ENCODE assay signal across 9 mouse cellular contexts in genomic region chr4:34880921-34881650, GRCm38 (mm10). TPM values are rescaled to one million over a fixed set of nuclear protein-coding genes. Genes with fewer than 3 reads are reported as not detected.
A peak's percentile ranks its signal among the peaks of the same experiment; 100 is the strongest.
DNase-seq lines count a peak whose midpoint lies in the region; TF ChIP-seq lines count a peak whose summit lies in the region.
"Had no signal": no experiment of that assay in that cellular context is flagged by ENCODE, and none has a peak within 500 bp of the region (broad histone marks: within the 10 kb centered on the region; RNA-seq: fewer than 3 reads in every experiment).

No protein-coding gene starts in this region.

- peaks cover 2% of the 10 kb centered on the region for H3K4me1 ChIP-seq in ES-Bruce4 (ENCODE audit: control insufficient read depth, insufficient read depth, low read length)
- H3K4me1 ChIP-seq in hindbrain, embryonic 10.5 days (replicated peaks) = peaks cover 24% of the 10 kb centered on the region
- peaks cover 25% of the 10 kb centered on the region for H3K4me1 ChIP-seq in midbrain, embryonic 10.5 days

- peak overlapping the region; percentile 45; the same call in 1 of the 2 replicates for H3K9ac ChIP-seq in ES-Bruce4 (ENCODE audit: low read depth, poor library complexity, severe bottlenecking)

- H3K36me3 ChIP-seq in ES-Bruce4 (ENCODE audit: control insufficient read depth, insufficient read depth, low read length, poor library complexity, severe bottlenecking) = no peaks in the 10 kb centered on the region
- H3K36me3 ChIP-seq in hindbrain, embryonic 10.5 days = peaks cover 50% of the 10 kb centered on the region
- peaks cover 50% of the 10 kb centered on the region for H3K36me3 ChIP-seq in midbrain, embryonic 10.5 days

- H3K9me3 ChIP-seq in ES-Bruce4 (replicated peaks; ENCODE audit: control insufficient read depth, insufficient read depth, low read length, poor library complexity, severe bottlenecking) = no peaks in the 10 kb centered on the region
- H3K9me3 ChIP-seq in hindbrain, embryonic 10.5 days = peaks cover 12% of the 10 kb centered on the region
- peaks cover 25% of the 10 kb centered on the region for H3K9me3 ChIP-seq in midbrain, embryonic 10.5 days (replicated peaks)

- peak overlapping the region; percentile 32 for H3K4me3 ChIP-seq in ES-Bruce4 (ENCODE audit: low read depth, low read length)
- peak overlapping the region; percentile 89 for H3K4me3 ChIP-seq in hindbrain, embryonic 10.5 days
- H3K4me3 ChIP-seq in midbrain, embryonic 10.5 days = peak overlapping the region; percentile 90

- 92% methylated on average over 10 of the region's 10 CpGs for WGBS in hindbrain, embryonic 10.5 days
- WGBS in midbrain, embryonic 10.5 days = 93% methylated on average over 10 of the region's 10 CpGs

- no peak for TF ChIP-seq CTCF in ES-Bruce4 (IDR thresholded peaks at IDR 0.05; ENCODE audit: low read depth, low read length)

- peak; percentile 80 for DNase-seq in heart, adult 11 months
- DNase-seq in heart, adult 9 months (ENCODE audit: low spot score in 2 of 2) = no peak
- DNase-seq in hindbrain, embryonic 10.5 days (ENCODE audit: low spot score) = no peak
- no peak for DNase-seq in midbrain, embryonic 10.5 days (ENCODE audit: low spot score)
- no peak for DNase-seq in ovary, postnatal 14 days (ENCODE audit: low spot score)
- no peak for DNase-seq in urinary bladder, postnatal 4 days (ENCODE audit: low spot score in 2 of 2)
- no peak for DNase-seq in gastrocnemius, adult 18-20 months (ENCODE audit: low spot score)

- peak; percentile 61; the same call in 1 of the 2 replicates for TF ChIP-seq EP300 in ES-Bruce4 (IDR thresholded peaks at IDR 0.05; ENCODE audit: insufficient read depth, low read depth, low read length)

- no peak overlapping the region for H3K27ac ChIP-seq in ES-Bruce4 (ENCODE audit: insufficient read depth, low read length)
- H3K27ac ChIP-seq in hindbrain, embryonic 10.5 days = no peak overlapping the region
- no peak overlapping the region for H3K27ac ChIP-seq in midbrain, embryonic 10.5 days (replicated peaks)

- no peaks in the 10 kb centered on the region for H3K27me3 ChIP-seq in ES-Bruce4 (ENCODE audit: control insufficient read depth, insufficient read depth, low read length, poor library complexity, severe bottlenecking)
- H3K27me3 ChIP-seq in hindbrain, embryonic 10.5 days (ENCODE audit: insufficient read depth, poor library complexity, severe bottlenecking) = no peaks in the 10 kb centered on the region
- no peaks in the 10 kb centered on the region for H3K27me3 ChIP-seq in midbrain, embryonic 10.5 days (ENCODE audit: low read depth, poor library complexity, severe bottlenecking)

- TF ChIP-seq POLR2A in ES-Bruce4 (IDR thresholded peaks at IDR 0.05; ENCODE audit: insufficient read depth, low read length) = no peak

RNA-seq across cellular contexts. Expression of gene Zfp292, which starts 1.7 kb away (rescaled TPM):
- polyA plus RNA-seq in ES-Bruce4 (2011; ENCODE audit: insufficient read depth, insufficient read length, low read depth, missing spikeins) = 32.7 and 36.9 TPM in 2 replicates
- 21.0 and 22.8 TPM in 2 replicates for polyA plus RNA-seq in hindbrain, embryonic 10.5 days (2016; fragmentation: Nextera tagmentation; extraction: Ambion mirVana)
- polyA plus RNA-seq in midbrain, embryonic 10.5 days (2016; fragmentation: Nextera tagmentation; extraction: Ambion mirVana) = 22.1 and 26.5 TPM in 2 replicates
- 1 to 10 TPM; 7.3 to 8.7 TPM for total RNA-seq in gastrocnemius, adult 18-20 months (2021)

RNA-seq across cellular contexts. Expression of gene Cga, which starts 12.5 kb away (rescaled TPM):
- not detected in 2 replicates for polyA plus RNA-seq in ES-Bruce4 (2011; ENCODE audit: insufficient read depth, insufficient read length, low read depth, missing spikeins)
- polyA plus RNA-seq in hindbrain, embryonic 10.5 days (2016; fragmentation: Nextera tagmentation; extraction: Ambion mirVana) = 0.41 and 0.78 TPM in 2 replicates
- polyA plus RNA-seq in midbrain, embryonic 10.5 days (2016; fragmentation: Nextera tagmentation; extraction: Ambion mirVana) = 0.27 and 0.30 TPM in 2 replicates
- total RNA-seq in gastrocnemius, adult 18-20 months (2021) = not detected
- total RNA-seq: common myeloid progenitor, adult 5-6 weeks had no signal

Comparison
In these comparisons a context has a peak if more than half of its experiments do, and no peak if none do; other contexts are left out.
1. H3K4me3 ChIP-seq: peak in every context shown above with its lines; median percentile 90 in midbrain, embryonic 10.5 days; 89 in hindbrain, embryonic 10.5 days; 32 in ES-Bruce4.